Comparison of ENCODE assay signal across 9 mouse cellular contexts in the genomic region with DNA sequence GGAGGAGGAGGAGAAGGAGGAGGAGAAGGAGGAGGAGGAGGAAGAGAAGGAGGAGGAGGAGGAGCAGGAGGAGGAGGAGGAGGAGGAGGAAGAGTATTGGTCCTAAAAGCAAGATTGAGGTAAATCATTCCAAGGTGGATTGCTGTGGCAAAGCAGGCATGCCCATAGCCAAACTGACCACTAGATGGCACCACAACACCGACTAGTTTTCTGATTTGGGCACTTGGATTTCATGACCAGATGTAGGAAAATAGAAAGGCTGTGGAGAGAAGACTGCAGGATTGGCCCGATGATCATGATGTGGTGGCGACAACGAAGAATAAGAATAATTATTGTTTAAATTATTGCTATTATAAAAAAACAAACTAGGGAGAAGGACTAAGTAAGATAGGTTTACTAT.
A peak's percentile ranks its signal among the peaks of the same experiment; 100 is the strongest.
DNase-seq lines count a peak whose midpoint lies in the region; ATAC-seq and TF ChIP-seq lines count a peak whose summit lies in the region.
"Had no signal": no experiment of that assay in that cellular context is flagged by ENCODE, and none has a peak within 500 bp of the region (broad histone marks: within the 10 kb centered on the region; RNA-seq: fewer than 3 reads in every experiment).

No protein-coding gene starts in this region.

- no peaks in the 10 kb centered on the region for H3K27me3 ChIP-seq in intestine, embryonic 14.5 days (replicated peaks; ENCODE audit: control insufficient read depth, insufficient read depth, low read length)
- H3K27me3 ChIP-seq in midbrain, embryonic 10.5 days (ENCODE audit: low read depth, poor library complexity, severe bottlenecking) = no peaks in the 10 kb centered on the region
- H3K27me3 ChIP-seq: megakaryocyte, embryonic 14.5 days had no signal

- peak; percentile 81 for TF ChIP-seq CTCF in left cerebral cortex, adult 2 months (IDR thresholded peaks at IDR 0.05)

- no peak for ATAC-seq in intestine, embryonic 14.5 days (replicated peaks; ENCODE audit: low FRiP score, low TSS enrichment, low read depth)

- H3K9ac ChIP-seq in intestine, embryonic 14.5 days (ENCODE audit: low read length) = no peak overlapping the region

- no peak overlapping the region for H3K27ac ChIP-seq in intestine, embryonic 14.5 days (ENCODE audit: low read depth)
- no peak overlapping the region for H3K27ac ChIP-seq in left cerebral cortex, adult 2 months
- H3K27ac ChIP-seq in midbrain, embryonic 10.5 days (replicated peaks) = peak overlapping the region; percentile 87; the same call in 1 of the 2 replicates

- intact Hi-C loops in left cerebral cortex, adult 2 months (cut with DNase I) = loop anchor here (2.0 to 10.0 kb wide), 4 partner anchors 160 to 470 kb away; a partner anchor contains a TSS

- no peak overlapping the region for H3K4me3 ChIP-seq in intestine, embryonic 14.5 days (ENCODE audit: low read depth, low read length)
- no peak overlapping the region for H3K4me3 ChIP-seq in left cerebral cortex, adult 2 months
- H3K4me3 ChIP-seq in midbrain, embryonic 10.5 days = no peak overlapping the region
- H3K4me3 ChIP-seq: megakaryocyte, embryonic 14.5 days had no signal

- H3K4me2 ChIP-seq in intestine, embryonic 14.5 days (ENCODE audit: low read length) = no peak overlapping the region

- peaks cover 6% of the 10 kb centered on the region; the same call in 1 of the 2 replicates for H3K4me1 ChIP-seq in intestine, embryonic 14.5 days (replicated peaks; ENCODE audit: control insufficient read depth, insufficient read depth, low read length)
- peaks cover 35% of the 10 kb centered on the region for H3K4me1 ChIP-seq in midbrain, embryonic 10.5 days

- peak; percentile 36 for DNase-seq in WW6 (ENCODE audit: low read depth, low spot score)
- DNase-seq in cerebellum, adult 8-10 months = peak; percentile 78
- DNase-seq in frontal cortex, postnatal 25 days (ENCODE audit: low spot score in 2 of 2) = peak; percentile 75 to 78
- peak; percentile 94 for DNase-seq in intestine, embryonic 14.5 days (ENCODE audit: low spot score)
- DNase-seq in left cerebral cortex, adult 2 months (ENCODE audit: extremely low spot score in 1 of 2, low spot score in 2 of 2) = peak; percentile 78 to 90
- DNase-seq in midbrain, embryonic 10.5 days (ENCODE audit: low spot score) = peak; percentile 85
- peak; percentile 88 for DNase-seq in right cerebral cortex, postnatal 4 days
- DNase-seq in yolk sac, embryonic 10.5 days (ENCODE audit: low spot score) = peak; percentile 44

- H3K9me3 ChIP-seq in intestine, embryonic 14.5 days (ENCODE audit: control insufficient read depth, low read length) = no peaks in the 10 kb centered on the region
- no peaks in the 10 kb centered on the region for H3K9me3 ChIP-seq in midbrain, embryonic 10.5 days (replicated peaks)
- H3K9me3 ChIP-seq: megakaryocyte, embryonic 14.5 days had no signal

- WGBS in intestine, embryonic 14.5 days = 17% methylated on average over 4 of the region's 4 CpGs
- WGBS in midbrain, embryonic 10.5 days = 32% methylated on average over 4 of the region's 4 CpGs

- H3K36me3 ChIP-seq in intestine, embryonic 14.5 days (ENCODE audit: control insufficient read depth, insufficient read depth, low read length) = no peaks in the 10 kb centered on the region
- no peaks in the 10 kb centered on the region for H3K36me3 ChIP-seq in midbrain, embryonic 10.5 days

Comparison
In these comparisons a context has a peak if more than half of its experiments do, and no peak if none do; other contexts are left out.
1. DNase-seq: peak in every context shown above with its lines; median percentile 94 in intestine, embryonic 14.5 days; 88 in right cerebral cortex, postnatal 4 days; 85 in midbrain, embryonic 10.5 days; 84 in left cerebral cortex, adult 2 months; 78 in cerebellum, adult 8-10 months; 76 in frontal cortex, postnatal 25 days; 44 in yolk sac, embryonic 10.5 days; 36 in WW6.